24 mouse cellular contexts compared by ENCODE assay signal in the genomic region with DNA sequence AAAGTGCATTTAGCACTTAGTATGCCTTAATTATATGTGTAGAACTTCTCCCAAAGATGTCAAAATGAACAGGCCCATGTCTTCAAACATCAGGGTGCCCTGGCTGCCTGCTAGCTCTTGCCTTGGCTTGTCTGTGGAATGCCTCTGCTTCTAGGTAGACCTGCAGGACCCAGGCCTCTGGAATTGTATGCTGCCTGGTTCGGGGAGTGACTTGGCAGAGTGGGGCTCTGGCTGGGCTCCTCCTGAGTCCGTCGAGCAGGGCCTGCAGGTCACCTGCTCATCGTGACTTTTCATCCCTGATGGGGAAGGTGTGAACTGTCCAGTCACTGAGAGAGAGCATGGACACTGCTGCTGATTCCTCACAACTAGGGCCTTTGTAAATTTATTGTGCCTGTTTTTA. TPM values are rescaled to one million over a fixed set of nuclear protein-coding genes. Genes with fewer than 3 reads are reported as not detected.
DNase-seq lines count a peak whose midpoint lies in the region; ATAC-seq lines count a peak whose summit lies in the region.
"Had no signal": no experiment of that assay in that cellular context is flagged by ENCODE, and none has a peak within 500 bp of the region (broad histone marks: within the 10 kb centered on the region; RNA-seq: fewer than 3 reads in every experiment).

No protein-coding gene starts in this region.

- no peaks in the 10 kb centered on the region for H3K9me3 ChIP-seq in kidney, embryonic 16.5 days (ENCODE audit: low read length)
- no peaks in the 10 kb centered on the region for H3K9me3 ChIP-seq in embryonic facial prominence, embryonic 12.5 days
- H3K9me3 ChIP-seq in embryonic facial prominence, embryonic 14.5 days (ENCODE audit: control insufficient read depth, low read length): no peaks in the 10 kb centered on the region
- no peaks in the 10 kb centered on the region for H3K9me3 ChIP-seq in hindbrain, embryonic 10.5 days
- H3K9me3 ChIP-seq: forebrain, embryonic 10.5 days; forebrain, embryonic 15.5 days; liver, embryonic 13.5 days; neural tube, embryonic 15.5 days; stomach, embryonic 15.5 days had no signal

- H3K4me3 ChIP-seq in kidney, embryonic 16.5 days (ENCODE audit: low read length): no peak overlapping the region
- H3K4me3 ChIP-seq in embryonic facial prominence, embryonic 12.5 days: no peak overlapping the region
- no peak overlapping the region for H3K4me3 ChIP-seq in embryonic facial prominence, embryonic 14.5 days (ENCODE audit: low read depth, low read length)
- H3K4me3 ChIP-seq in hindbrain, embryonic 10.5 days: no peak overlapping the region
- H3K4me3 ChIP-seq: forebrain, embryonic 10.5 days; forebrain, embryonic 15.5 days; liver, embryonic 13.5 days; neural tube, embryonic 15.5 days; stomach, embryonic 15.5 days had no signal

- H3K36me3 ChIP-seq in kidney, embryonic 16.5 days (ENCODE audit: insufficient read depth, low read length): peaks cover 66% of the 10 kb centered on the region
- peaks cover 81% of the 10 kb centered on the region for H3K36me3 ChIP-seq in embryonic facial prominence, embryonic 12.5 days
- H3K36me3 ChIP-seq in embryonic facial prominence, embryonic 14.5 days (ENCODE audit: control insufficient read depth, insufficient read depth, low read length): peaks cover 75% of the 10 kb centered on the region
- peaks cover 98% of the 10 kb centered on the region for H3K36me3 ChIP-seq in hindbrain, embryonic 10.5 days

- ATAC-seq in kidney, embryonic 16.5 days (ENCODE audit: low FRiP score, low TSS enrichment): no peak
- ATAC-seq in embryonic facial prominence, embryonic 12.5 days (ENCODE audit: insufficient number of reproducible peaks, insufficient read depth, low FRiP score, low TSS enrichment): no peak
- ATAC-seq in embryonic facial prominence, embryonic 14.5 days (ENCODE audit: low read depth): no peak
- ATAC-seq: forebrain, embryonic 15.5 days; hindbrain, embryonic 16.5 days; lung, postnatal 0 days had no signal

- no peaks in the 10 kb centered on the region for H3K4me1 ChIP-seq in kidney, embryonic 16.5 days (ENCODE audit: insufficient read depth, low read length)
- peaks cover 38% of the 10 kb centered on the region for H3K4me1 ChIP-seq in embryonic facial prominence, embryonic 12.5 days
- peaks cover 32% of the 10 kb centered on the region for H3K4me1 ChIP-seq in embryonic facial prominence, embryonic 14.5 days (ENCODE audit: control insufficient read depth, insufficient read depth, low read length)
- H3K4me1 ChIP-seq in hindbrain, embryonic 10.5 days (replicated peaks): peaks cover 5% of the 10 kb centered on the region; the same call in 1 of the 2 replicates
- H3K4me1 ChIP-seq: forebrain, embryonic 15.5 days; liver, embryonic 13.5 days; neural tube, embryonic 15.5 days; stomach, embryonic 15.5 days had no signal

- no peaks in the 10 kb centered on the region for H3K27me3 ChIP-seq in kidney, embryonic 16.5 days (ENCODE audit: insufficient read depth, low read length)
- H3K27me3 ChIP-seq in embryonic facial prominence, embryonic 12.5 days: no peaks in the 10 kb centered on the region
- no peaks in the 10 kb centered on the region for H3K27me3 ChIP-seq in embryonic facial prominence, embryonic 14.5 days (replicated peaks; ENCODE audit: control insufficient read depth, insufficient read depth, low read length)
- no peaks in the 10 kb centered on the region for H3K27me3 ChIP-seq in hindbrain, embryonic 10.5 days (ENCODE audit: insufficient read depth, poor library complexity, severe bottlenecking)
- H3K27me3 ChIP-seq: forebrain, embryonic 15.5 days; liver, embryonic 13.5 days; neural tube, embryonic 15.5 days; stomach, embryonic 15.5 days had no signal

- no peak overlapping the region for H3K9ac ChIP-seq in kidney, embryonic 16.5 days (replicated peaks; ENCODE audit: low read length)
- no peak overlapping the region for H3K9ac ChIP-seq in embryonic facial prominence, embryonic 12.5 days
- 0 out of 2 replicates have a peak overlapping the region, but pooled peaks have one; percentile 6 for H3K9ac ChIP-seq in embryonic facial prominence, embryonic 14.5 days (ENCODE audit: low read depth, low read length)
- H3K9ac ChIP-seq: forebrain, embryonic 15.5 days; liver, embryonic 13.5 days; neural tube, embryonic 15.5 days; stomach, embryonic 15.5 days had no signal

- WGBS in kidney, embryonic 16.5 days: 84% methylated on average over 4 of the region's 4 CpGs
- 88% methylated on average over 4 of the region's 4 CpGs for WGBS in embryonic facial prominence, embryonic 12.5 days
- WGBS in embryonic facial prominence, embryonic 14.5 days: 69% methylated on average over 4 of the region's 4 CpGs
- WGBS in hindbrain, embryonic 10.5 days: 88% methylated on average over 4 of the region's 4 CpGs

- H3K27ac ChIP-seq in kidney, embryonic 16.5 days (ENCODE audit: low read length): no peak overlapping the region
- H3K27ac ChIP-seq in embryonic facial prominence, embryonic 12.5 days: peak overlapping the region; percentile 82
- H3K27ac ChIP-seq in embryonic facial prominence, embryonic 14.5 days (replicated peaks; ENCODE audit: low read depth, low read length): peak overlapping the region; percentile 72
- H3K27ac ChIP-seq in hindbrain, embryonic 10.5 days: no peak overlapping the region
- H3K27ac ChIP-seq: forebrain, embryonic 10.5 days; forebrain, embryonic 15.5 days; liver, embryonic 13.5 days; neural tube, embryonic 15.5 days; stomach, embryonic 15.5 days had no signal

- no peak overlapping the region for H3K4me2 ChIP-seq in kidney, embryonic 16.5 days (replicated peaks; ENCODE audit: low read depth, low read length)
- H3K4me2 ChIP-seq in embryonic facial prominence, embryonic 12.5 days (replicated peaks): no peak overlapping the region
- H3K4me2 ChIP-seq in embryonic facial prominence, embryonic 14.5 days (ENCODE audit: low read depth, low read length): no peak overlapping the region
- H3K4me2 ChIP-seq: forebrain, embryonic 15.5 days; liver, embryonic 13.5 days; neural tube, embryonic 15.5 days; stomach, embryonic 15.5 days had no signal

- DNase-seq in kidney, adult 8-10 months: peak; percentile 47 to 49
- DNase-seq in embryonic facial prominence, embryonic 14.5 days (ENCODE audit: low spot score): peak; percentile 45
- DNase-seq in kidney, postnatal 25 days: peak; percentile 48 to 79
- DNase-seq in right cerebral cortex, adult 2 months (ENCODE audit: low spot score in 2 of 2): no peak
- no peak for DNase-seq in hindbrain, embryonic 10.5 days (ENCODE audit: low spot score)
- DNase-seq: adrenal gland, postnatal 25 days; B cell, adult 2 months; cerebellum, adult 18-20 months; cerebellum, postnatal 10 days; heart, postnatal 14 days; layer of hippocampus, adult 9-11 months; liver, embryonic 13.5 days; lung, adult 18-20 months; midbrain, embryonic 14.5 days; retina, postnatal 1 day; thymus, adult 2 months had no signal

RNA-seq across cellular contexts. Expression of a gene that starts 41.5 kb away (rescaled TPM):
- 6.9 and 7.2 TPM in 2 replicates for polyA plus RNA-seq in kidney, embryonic 16.5 days (2015; fragmentation: Nextera tagmentation; extraction: Ambion mirVana)
- 57.8 and 58.3 TPM in 2 replicates for polyA plus RNA-seq in embryonic facial prominence, embryonic 12.5 days (2016; fragmentation: Nextera tagmentation; extraction: Ambion mirVana)
- 29.1 and 33.3 TPM in 2 replicates for polyA plus RNA-seq in embryonic facial prominence, embryonic 14.5 days (2014; fragmentation: Nextera tagmentation; extraction: Ambion mirVana)
- polyA plus RNA-seq in hindbrain, embryonic 10.5 days (2016; fragmentation: Nextera tagmentation; extraction: Ambion mirVana): 55.9 and 65.1 TPM in 2 replicates

RNA-seq across cellular contexts. Expression of a gene that starts 45.1 kb away (rescaled TPM):
- 112 and 114 TPM in 2 replicates for polyA plus RNA-seq in kidney, embryonic 16.5 days (2015; fragmentation: Nextera tagmentation; extraction: Ambion mirVana)
- 113 and 116 TPM in 2 replicates for polyA plus RNA-seq in embryonic facial prominence, embryonic 12.5 days (2016; fragmentation: Nextera tagmentation; extraction: Ambion mirVana)
- 99.7 and 102 TPM in 2 replicates for polyA plus RNA-seq in embryonic facial prominence, embryonic 14.5 days (2014; fragmentation: Nextera tagmentation; extraction: Ambion mirVana)
- polyA plus RNA-seq in hindbrain, embryonic 10.5 days (2016; fragmentation: Nextera tagmentation; extraction: Ambion mirVana): 110 and 119 TPM in 2 replicates

Comparison
In these comparisons a context has a peak if more than half of its experiments do, and no peak if none do; other contexts are left out.
1. DNase-seq: peak in kidney, adult 8-10 months (2 of 2), embryonic facial prominence, embryonic 14.5 days (single experiment) and kidney, postnatal 25 days (2 of 2); none in right cerebral cortex, adult 2 months (0 of 2) and hindbrain, embryonic 10.5 days (single experiment).
2. H3K27ac ChIP-seq: peak in embryonic facial prominence, embryonic 12.5 days (single experiment) and embryonic facial prominence, embryonic 14.5 days (single experiment); none in kidney, embryonic 16.5 days (single experiment) and hindbrain, embryonic 10.5 days (single experiment).